Mouse (Mus musculus) E14TG2a.4 (cell line): ENCODE measurements around the gene Gm19684.
"Not testable (repeated sequence)": the region's sequence is repeated elsewhere in the genome, so short reads cannot be mapped to it uniquely, and the experiment has no call there.

Source experiments
- CTCF ChIP-seq: conservative IDR thresholded peaks from 2 replicates; pipeline ENCODE4 v1.5.1; 2014; ENCODE audit warnings: low read length
- NANOG ChIP-seq: IDR thresholded peaks from 2 replicates; pipeline ENCODE4 v1.6.1; 2014; ENCODE audit warnings: borderline replicate concordance, low read length, mixed read lengths
- POU5F1 ChIP-seq: IDR thresholded peaks from 2 replicates; pipeline ENCODE4 v1.6.1; 2014; ENCODE audit warnings: low read length, borderline replicate concordance

GRCm38 (mm10) chr17:36099603-36100002 lies 21.9 kb upstream of the Gm19684 start:
- TF ChIP-seq CTCF, result not testable (repeated sequence)
- TF ChIP-seq NANOG (peak; percentile 66; the same call in 1 of the 2 replicates), POU5F1 (peak; percentile 24; the same call in 1 of the 2 replicates)
